Mouse (Mus musculus) neural tube, embryonic 11.5 days (tissue): ENCODE measurements around the gene Ttc28. TPM values are rescaled to one million over a fixed set of nuclear protein-coding genes. Genes with fewer than 3 reads are reported as not detected.
A peak's percentile ranks its signal among the peaks of the same experiment; 100 is the strongest.

Experiments used
- ATAC-seq: fragments of 200-750 bp; cut with Nextera tagmentation; 2 replicates; pipeline ENCODE4 v1.8.0; 2017; ENCODE audit warnings: moderate number of reproducible peaks, mild to moderate bottlenecking, moderate TSS enrichment, moderate library complexity; ENCODE audit not compliant: insufficient read depth, low FRiP score, low TSS enrichment
- DNase-seq: peaks from one replicate; pipeline ENCODE4 v3.0.0-alpha.2; 2015; ENCODE audit warnings: low spot score
- H3K27ac ChIP-seq: fragments of 300-500 bp; sonication (generic); 2 replicates; pipeline ENCODE4 v1.5.1; 2014; ENCODE audit warnings: low read depth, mild to moderate bottlenecking, low read length
- H3K27me3 ChIP-seq: fragments of 300-500 bp; sonication (generic); 2 replicates; pipeline ENCODE4 v1.6.1; 2014; ENCODE audit warnings: mild to moderate bottlenecking, low read length, mixed read lengths; ENCODE audit not compliant: control insufficient read depth, insufficient read depth
- H3K36me3 ChIP-seq: fragments of 300-500 bp; sonication (generic); 2 replicates; pipeline ENCODE4 v1.6.1; 2014; ENCODE audit warnings: mild to moderate bottlenecking, low read length, moderate library complexity, mixed read lengths; ENCODE audit not compliant: control insufficient read depth, insufficient read depth
- H3K4me1 ChIP-seq: fragments of 300-500 bp; sonication (generic); 2 replicates; pipeline ENCODE4 v1.6.1; 2014; ENCODE audit warnings: low read length, mixed read lengths; ENCODE audit not compliant: control insufficient read depth, insufficient read depth
- H3K4me2 ChIP-seq: fragments of 300-500 bp; sonication (generic); 2 replicates; pipeline ENCODE4 v1.6.1; 2014; ENCODE audit warnings: low read depth, mild to moderate bottlenecking, moderate library complexity
- H3K4me3 ChIP-seq: fragments of 300-500 bp; sonication (generic); 2 replicates; pipeline ENCODE4 v1.5.1; 2014; ENCODE audit warnings: low read depth, low read length
- H3K9ac ChIP-seq: fragments of 300-500 bp; sonication (generic); 2 replicates; pipeline ENCODE4 v1.6.1; 2014; ENCODE audit warnings: mild to moderate bottlenecking, low read length
- H3K9me3 ChIP-seq: fragments of 300-500 bp; sonication (generic); 2 replicates; pipeline ENCODE4 v1.6.1; 2016; ENCODE audit warnings: low read length; ENCODE audit not compliant: control insufficient read depth
- WGBS: fragments of 180-500 bp; shearing (Covaris S2); extraction: QIAGEN DNeasy Blood & Tissue Kit; methylation state at CpG from one replicate; pipeline ENCODE4 v1.1.7; 2014; 5-methylcytosine and 5-hydroxymethylcytosine counted together
- polyA plus RNA-seq: library from polyadenylated mRNA; unstranded; fragments of >200 nt; fragmentation: Nextera tagmentation; extraction: Ambion mirVana; gene quantifications from 2 replicates; pipeline ENCODE4 v1.2.1, GENCODE M21; 2014

The Ttc28 gene
- polyA plus RNA-seq, 1 experiment from 2014 or later: 16.1 TPM

DNA sequence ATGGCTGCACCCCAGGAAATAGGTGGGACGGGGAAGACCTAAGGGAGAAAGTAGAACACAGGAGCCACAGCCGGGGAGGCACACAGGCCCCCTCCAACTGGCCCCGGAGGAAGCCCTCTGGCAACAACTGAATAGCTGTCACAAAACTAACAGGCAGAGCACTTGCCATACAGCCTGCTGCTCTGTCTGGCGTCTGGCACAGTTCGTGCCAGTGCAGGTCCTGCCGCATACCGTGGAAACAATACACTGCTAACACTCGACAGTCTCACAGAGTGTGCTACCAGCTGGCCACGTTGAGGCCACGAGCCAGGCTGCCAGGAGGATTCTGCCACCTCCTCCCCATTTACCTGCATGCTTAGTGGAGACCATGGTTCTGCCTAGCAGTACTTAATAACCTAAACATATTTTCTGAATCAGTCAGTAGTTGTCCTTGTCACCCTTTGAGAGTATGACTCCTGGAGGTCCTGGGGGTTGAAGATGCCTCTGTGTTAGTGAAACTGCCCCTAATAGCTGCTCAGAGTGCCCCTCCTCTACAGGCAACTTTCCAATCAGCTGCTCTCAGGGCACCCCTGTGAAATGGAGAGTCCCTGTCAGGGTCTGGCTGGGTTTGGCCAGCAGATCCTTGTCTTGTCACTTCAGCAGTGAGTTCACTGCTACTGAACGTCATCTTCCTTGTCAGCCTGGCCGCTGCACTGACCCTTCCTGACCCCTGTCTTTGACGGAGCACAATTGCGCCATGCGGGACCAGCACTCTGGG is 390.8 kb downstream of the Ttc28 start:
- Histone ChIP-seq H3K36me3 (peaks cover 8% of the 10 kb centered on the region), H3K27ac (no peak overlapping the region), H3K9me3 (no peaks in the 10 kb centered on the region), H3K4me2 (no peak overlapping the region), H3K27me3 (no peaks in the 10 kb centered on the region), H3K4me1 (no peaks in the 10 kb centered on the region), H3K4me3 (no peak overlapping the region), H3K9ac (no peak overlapping the region)
- ATAC-seq (no peak), DNase-seq (no peak)
- 68% methylated on average over 15 of the region's 15 CpGs for WGBS

GRCm38 (mm10) chr5:111273589-111273988 is 394.0 kb downstream of the Ttc28 start:
- H3K4me1 ChIP-seq: no peaks in the 10 kb centered on the region
- ATAC-seq (peak; percentile 70; the same call in 1 of the 2 replicates), DNase-seq (peak; percentile 89)
- H3K4me3 ChIP-seq: no peak overlapping the region
- no peak overlapping the region for H3K4me2 ChIP-seq
- peaks cover 5% of the 10 kb centered on the region for H3K36me3 ChIP-seq
- WGBS: 34% methylated on average over 10 of the region's 10 CpGs
- no peak overlapping the region for H3K27ac ChIP-seq
- H3K9ac ChIP-seq: no peak overlapping the region
- no peaks in the 10 kb centered on the region for H3K27me3 ChIP-seq
- no peaks in the 10 kb centered on the region for H3K9me3 ChIP-seq

DNA sequence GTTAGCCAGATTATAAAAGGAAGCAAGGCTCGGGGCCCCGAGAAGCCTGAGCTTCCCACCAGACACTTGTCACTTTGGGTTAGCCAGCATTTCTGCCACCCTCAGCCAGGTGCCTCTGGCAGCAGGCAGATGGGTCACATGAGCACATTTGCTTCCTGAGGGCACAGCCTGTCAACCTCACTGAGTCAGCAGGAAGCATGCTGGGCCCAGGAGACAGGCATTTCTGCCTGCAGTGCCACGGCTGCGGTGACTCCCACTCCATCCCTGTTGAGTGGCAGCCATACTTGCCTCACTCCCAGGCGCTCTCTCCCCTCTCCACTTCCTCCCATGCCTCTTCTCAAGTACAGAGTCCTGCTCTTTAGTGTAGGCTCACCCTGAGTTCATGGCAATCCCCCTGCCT is 395.3 kb downstream of the Ttc28 start:
- H3K9me3 ChIP-seq: no peaks in the 10 kb centered on the region
- 88% methylated on average over 5 of the region's 5 CpGs for WGBS
- H3K4me3 ChIP-seq: no peak overlapping the region
- ATAC-seq: no peak
- H3K4me1 ChIP-seq: no peaks in the 10 kb centered on the region
- H3K4me2 ChIP-seq: no peak overlapping the region
- H3K36me3 ChIP-seq: peaks cover 5% of the 10 kb centered on the region
- no peak for DNase-seq
- no peak overlapping the region for H3K27ac ChIP-seq
- H3K9ac ChIP-seq: no peak overlapping the region
- no peaks in the 10 kb centered on the region for H3K27me3 ChIP-seq

GRCm38 (mm10) chr5:111284420-111285175 is 405.0 kb downstream of the Ttc28 start:
- ATAC-seq (no peak), DNase-seq (no peak)
- Histone ChIP-seq H3K4me3 (no peak overlapping the region), H3K9me3 (no peaks in the 10 kb centered on the region), H3K4me2 (no peak overlapping the region), H3K27me3 (no peaks in the 10 kb centered on the region), H3K36me3 (peaks cover 5% of the 10 kb centered on the region; the same call in 1 of the 2 replicates), H3K4me1 (no peaks in the 10 kb centered on the region), H3K27ac (no peak overlapping the region), H3K9ac (no peak overlapping the region)
- WGBS: 89% methylated on average over 19 of the region's 19 CpGs

DNA sequence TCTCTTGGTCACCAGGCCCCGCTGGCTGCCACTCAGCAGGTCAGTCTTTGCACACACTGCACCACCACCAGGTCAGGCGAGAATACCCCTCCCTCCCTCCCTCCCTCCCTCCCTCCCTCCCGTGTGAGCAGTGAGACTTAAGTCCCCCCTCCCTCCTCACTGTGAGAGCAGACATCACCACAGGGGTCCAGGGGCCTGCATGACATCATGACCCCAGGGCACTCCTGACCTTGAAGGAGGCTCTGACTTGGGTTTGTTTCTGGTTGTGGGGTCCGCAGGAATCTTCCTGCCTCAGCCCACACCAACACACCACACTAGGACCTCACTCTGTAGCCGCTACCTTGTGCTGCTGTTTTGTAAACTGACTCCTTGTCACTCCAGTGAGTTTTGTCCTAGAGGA is 408.0 kb downstream of the Ttc28 start:
- Histone ChIP-seq H3K9me3 (no peaks in the 10 kb centered on the region), H3K27ac (no peak overlapping the region), H3K9ac (no peak overlapping the region), H3K36me3 (peaks cover 5% of the 10 kb centered on the region; the same call in 1 of the 2 replicates), H3K4me2 (no peak overlapping the region), H3K27me3 (no peaks in the 10 kb centered on the region), H3K4me1 (no peaks in the 10 kb centered on the region), H3K4me3 (no peak overlapping the region)
- DNase-seq: no peak
- WGBS: 82% methylated on average over 4 of the region's 5 CpGs
- no peak for ATAC-seq

DNA sequence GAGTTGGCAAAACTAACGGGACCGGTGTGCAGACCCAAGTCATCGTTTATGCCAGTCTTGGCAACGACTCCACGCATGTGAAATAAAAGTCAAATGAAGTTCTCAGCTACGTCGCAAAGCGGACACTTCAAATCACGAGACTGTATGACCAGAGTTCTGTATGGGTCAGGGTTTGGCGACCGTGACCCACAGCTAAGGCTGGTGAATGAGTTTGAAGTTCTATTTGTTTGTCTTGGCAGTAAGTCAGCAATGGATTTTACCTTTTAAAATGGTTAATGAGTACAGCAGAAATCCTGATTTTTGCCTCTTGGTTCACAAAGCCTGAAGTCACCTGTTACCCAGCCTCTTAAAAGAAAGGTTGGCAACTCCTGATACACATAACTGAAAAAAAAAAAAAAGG is 408.9 kb downstream of the Ttc28 start:
- Histone ChIP-seq H3K9ac (no peak overlapping the region), H3K4me3 (no peak overlapping the region), H3K4me2 (no peak overlapping the region), H3K27ac (no peak overlapping the region), H3K4me1 (no peaks in the 10 kb centered on the region), H3K27me3 (no peaks in the 10 kb centered on the region), H3K36me3 (peaks cover 5% of the 10 kb centered on the region; the same call in 1 of the 2 replicates), H3K9me3 (no peaks in the 10 kb centered on the region)
- no peak for ATAC-seq
- WGBS: 97% methylated on average over 11 of the region's 11 CpGs
- DNase-seq: no peak

DNA sequence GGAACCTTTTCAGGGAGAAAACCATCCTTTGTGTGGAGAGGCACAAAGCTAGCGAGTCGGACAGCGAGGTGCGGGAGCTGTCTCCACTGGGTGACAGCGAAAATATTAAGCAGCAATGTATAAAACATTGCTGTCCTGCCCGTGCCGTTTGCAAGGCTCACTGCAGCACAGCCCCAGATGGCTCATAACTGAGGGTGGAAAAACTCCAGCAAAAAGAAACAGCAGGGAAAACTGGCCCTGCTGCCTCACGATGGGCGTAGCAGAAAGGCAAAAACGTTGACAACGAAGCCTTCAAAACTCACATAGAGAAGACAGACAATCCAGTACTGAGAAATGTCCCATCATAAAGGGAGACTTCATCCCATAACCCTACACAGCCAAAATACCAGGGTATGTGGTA is 410.5 kb downstream of the Ttc28 start:
- Histone ChIP-seq H3K9ac (no peak overlapping the region), H3K4me1 (no peaks in the 10 kb centered on the region), H3K4me2 (no peak overlapping the region), H3K9me3 (no peaks in the 10 kb centered on the region), H3K4me3 (no peak overlapping the region), H3K36me3 (peaks cover 5% of the 10 kb centered on the region; the same call in 1 of the 2 replicates), H3K27me3 (no peaks in the 10 kb centered on the region), H3K27ac (no peak overlapping the region)
- ATAC-seq: no peak
- no peak for DNase-seq
- WGBS: 82% methylated on average over 11 of the region's 11 CpGs

DNA sequence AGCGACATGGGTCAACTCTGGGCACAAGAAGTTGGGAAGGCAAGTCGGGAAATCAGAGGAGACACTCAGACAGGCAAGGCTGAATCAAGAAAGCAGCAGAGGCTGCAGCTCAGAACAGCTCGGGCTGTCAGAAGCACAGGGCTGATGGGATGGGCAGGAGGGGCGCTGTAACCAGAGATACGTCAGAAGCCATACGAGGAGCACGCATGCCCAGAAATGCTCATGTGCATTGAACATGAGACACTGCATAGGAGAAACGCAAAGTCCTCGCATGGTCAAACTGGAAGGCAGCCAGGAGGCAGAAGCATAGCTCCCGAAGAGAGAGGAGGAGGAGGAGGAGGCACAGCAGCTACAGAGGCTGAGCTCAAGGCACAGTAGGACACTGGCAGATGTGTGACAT is 412.0 kb downstream of the Ttc28 start:
- DNase-seq (peak; percentile 33), ATAC-seq (no peak)

GRCm38 (mm10) chr5:111297801-111298200 is 418.2 kb downstream of the Ttc28 start:
- H3K36me3 ChIP-seq: no peaks in the 10 kb centered on the region
- H3K27me3 ChIP-seq: no peaks in the 10 kb centered on the region
- H3K4me3 ChIP-seq: no peak overlapping the region
- no peak overlapping the region for H3K4me2 ChIP-seq
- ATAC-seq: no peak
- H3K9ac ChIP-seq: no peak overlapping the region
- no peak for DNase-seq
- WGBS: 74% methylated on average over 5 of the region's 5 CpGs
- H3K9me3 ChIP-seq: no peaks in the 10 kb centered on the region
- H3K27ac ChIP-seq: no peak overlapping the region
- no peaks in the 10 kb centered on the region; the same call in 1 of the 2 replicates for H3K4me1 ChIP-seq

More for the DNA sequence above, 412.0 kb downstream of the Ttc28 start:
- no peak overlapping the region for H3K27ac ChIP-seq
- H3K4me3 ChIP-seq: no peak overlapping the region
- 70% methylated on average over 10 of the region's 10 CpGs for WGBS
- H3K4me2 ChIP-seq: no peak overlapping the region
- H3K36me3 ChIP-seq: no peaks in the 10 kb centered on the region
- no peaks in the 10 kb centered on the region for H3K9me3 ChIP-seq
- no peaks in the 10 kb centered on the region for H3K4me1 ChIP-seq
- H3K27me3 ChIP-seq: no peaks in the 10 kb centered on the region
- no peak overlapping the region for H3K9ac ChIP-seq
